Mouse (Mus musculus) ES-E14 (cell line): ENCODE results near the gene Nr4a2. TPM values are rescaled to one million over a fixed set of nuclear protein-coding genes. Genes with fewer than 3 reads are reported as not detected.

Experiments used
- DNase-seq: peaks from one replicate; pipeline ENCODE4 v3.0.0-alpha.2; 2013; ENCODE audit warnings: low read depth, low spot score
- H3K27ac ChIP-seq: 2 replicates; pipeline ENCODE4 v1.5.1; 2012; ENCODE audit warnings: low read depth, mild to moderate bottlenecking, low read length, moderate library complexity, mixed read lengths; ENCODE audit not compliant: poor library complexity, insufficient read depth, severe bottlenecking
- H3K36me3 ChIP-seq: 2 replicates; pipeline ENCODE4 v1.6.1; 2012; ENCODE audit warnings: mild to moderate bottlenecking, low read length, moderate library complexity, mixed read lengths; ENCODE audit not compliant: control insufficient read depth, poor library complexity, insufficient read depth, severe bottlenecking
- H3K4me1 ChIP-seq, 2 experiments: fragments of 150-350 bp in 1 of 2; sonication (generic) in 1 of 2; 2 replicates each; pipeline ENCODE4 v1.6.1; 2012; ENCODE audit warnings: low read length in 2 of 2, mild to moderate bottlenecking in 1 of 2, mixed read lengths in 1 of 2; ENCODE audit not compliant: control insufficient read depth in 2 of 2, insufficient read depth in 2 of 2, poor library complexity in 1 of 2
- H3K4me3 ChIP-seq, 2 experiments: fragments of 150-350 bp in 1 of 2; sonication (generic) in 1 of 2; 2 replicates each; pipeline ENCODE4 v1.5.1; 2012; ENCODE audit warnings: low read length in 2 of 2, low read depth in 1 of 2, mild to moderate bottlenecking in 1 of 2, mixed read lengths in 1 of 2; ENCODE audit not compliant: insufficient read depth in 1 of 2, poor library complexity in 1 of 2, severe bottlenecking in 1 of 2
- H3K9ac ChIP-seq: 2 replicates; pipeline ENCODE4 v1.6.1; 2012; ENCODE audit warnings: low read depth, mild to moderate bottlenecking, low read length, mixed read lengths; ENCODE audit not compliant: poor library complexity, insufficient read depth, severe bottlenecking
- H3K9me3 ChIP-seq: fragments of 150-350 bp; sonication (generic); 2 replicates; pipeline ENCODE4 v1.6.1; 2012; ENCODE audit warnings: low read depth, mild to moderate bottlenecking, low read length; ENCODE audit not compliant: control insufficient read depth, insufficient read depth
- CHD2 ChIP-seq: IDR thresholded peaks from 2 replicates; pipeline ENCODE4 v1.6.1; 2014; ENCODE audit warnings: mild to moderate bottlenecking, low read depth, low read length, inconsistent platforms
- HCFC1 ChIP-seq: IDR thresholded peaks from 2 replicates; pipeline ENCODE4 v1.6.1; 2012; ENCODE audit warnings: low read length, inconsistent platforms, borderline replicate concordance; ENCODE audit not compliant: insufficient read depth
- MAFK ChIP-seq: IDR thresholded peaks from 2 replicates; pipeline ENCODE4 v1.6.1; 2014; ENCODE audit warnings: mild to moderate bottlenecking, low read depth, low read length, inconsistent platforms; ENCODE audit not compliant: insufficient read depth
- ZC3H11A ChIP-seq: IDR thresholded peaks from 2 replicates; pipeline ENCODE4 v1.6.1; 2012; ENCODE audit warnings: low read depth, mild to moderate bottlenecking, inconsistent platforms, low read length, borderline replicate concordance
- ZNF384 ChIP-seq: IDR thresholded peaks from 2 replicates; pipeline ENCODE4 v1.6.1; 2012; ENCODE audit warnings: low read depth, low read length, inconsistent platforms
- in situ Hi-C, 2 experiments: fragments of 600-800 bp; cut with MboI; formaldehyde crosslinking; loops; one replicate each; pipeline ENCODE4 v1.15.1; 2025; ENCODE audit warnings: low sequenced_read_pairs in 2 of 2, inconsistent platforms in 1 of 2; ENCODE audit not compliant: unreplicated experiment in 2 of 2
- total RNA-seq: library from RNA; depleted of rRNA; stranded (reverse); fragments of 300-350 nt; gene quantifications from 2 replicates; pipeline ENCODE4 v1.2.3, GENCODE M21; 2012; rRNA removed

The Nr4a2 gene
- total RNA-seq: 0.45 and 0.48 TPM in 2 replicates

DNA sequence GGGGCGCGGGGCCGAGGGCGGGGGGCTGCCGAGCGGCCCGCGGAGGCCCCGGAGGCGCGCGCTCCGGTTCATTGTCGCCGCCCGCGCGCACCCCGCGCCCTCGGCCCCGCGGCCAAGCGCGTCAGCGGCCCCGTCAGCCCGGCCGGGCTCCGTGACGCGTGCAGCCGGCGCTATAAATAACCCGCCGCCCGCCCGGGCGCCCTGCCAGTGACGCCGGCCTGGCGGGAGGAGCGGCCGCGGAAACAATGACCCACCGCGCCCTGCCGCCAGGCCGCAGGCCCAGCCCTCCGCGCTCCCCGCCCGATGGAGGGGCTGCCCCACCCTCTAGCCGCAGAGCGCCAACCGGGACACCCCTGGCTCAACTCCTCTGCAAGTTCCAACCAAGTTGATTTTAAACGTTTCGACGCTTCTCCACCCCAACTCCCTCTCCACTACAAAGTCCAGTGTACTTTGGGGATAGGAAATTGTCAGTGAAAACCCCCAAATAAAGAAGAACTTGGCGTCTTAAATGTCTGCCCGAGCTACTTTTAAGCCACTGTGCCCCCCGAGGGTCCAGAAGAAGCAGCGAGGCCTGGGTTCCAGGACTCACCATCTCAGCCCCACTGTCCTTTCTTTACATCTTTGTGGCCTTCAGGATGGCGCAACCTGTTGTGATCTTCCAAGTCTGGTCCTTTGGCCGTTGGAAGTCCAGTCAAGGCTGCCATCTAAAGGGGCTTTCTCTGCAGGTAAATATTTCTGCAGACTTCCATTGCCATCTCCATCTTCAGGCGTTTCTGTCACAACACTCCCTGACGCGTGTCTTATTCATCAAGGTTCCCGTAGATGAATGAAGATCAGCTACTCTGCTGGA, at the start of gene Nr4a2:
TSS of gene Nr4a2 (minus strand) at position 13 of the 850 bp plus-strand sequence.
- in situ Hi-C loops: no loop called here
- Histone ChIP-seq H3K4me1 (no peaks in the 10 kb centered on the region), H3K36me3 (no peaks in the 10 kb centered on the region), H3K9ac (peak within 1 kb of the TSS; percentile 97), H3K9me3 (no peaks in the 10 kb centered on the region), H3K4me3 (peak within 1 kb of the TSS; percentile 81 to 92), H3K27ac (no peak within 1 kb of the TSS)
- no peak for TF ChIP-seq ZNF384
- no peak for TF ChIP-seq MAFK
- no peak for TF ChIP-seq ZC3H11A
- peak; percentile 46; the same call in 1 of the 2 replicates for TF ChIP-seq HCFC1
- no peak for TF ChIP-seq CHD2
- DNase-seq: no peak

DNA sequence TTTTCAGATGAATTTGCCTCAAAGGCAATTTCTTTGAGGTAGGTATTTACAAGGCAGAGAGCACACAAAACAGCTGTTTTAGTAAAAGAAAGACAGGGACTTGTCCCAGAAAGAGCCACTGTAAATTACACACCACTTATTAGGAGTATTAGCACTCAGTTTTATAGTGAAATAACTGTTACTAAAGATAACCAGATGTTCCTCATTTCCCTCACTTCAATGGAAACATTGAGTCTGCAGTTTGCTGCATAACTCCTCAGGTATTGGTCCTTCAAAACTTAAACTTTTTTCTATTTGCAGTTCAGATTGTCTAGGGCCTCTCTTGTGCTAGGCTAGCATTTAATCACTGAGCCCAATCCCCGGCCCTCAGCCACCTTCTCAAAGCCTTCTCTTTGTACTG, 41.6 kb upstream of the Nr4a2 start:
- no peaks in the 10 kb centered on the region for H3K4me1 ChIP-seq
- H3K27ac ChIP-seq: no peak overlapping the region
- H3K9me3 ChIP-seq: no peaks in the 10 kb centered on the region
- in situ Hi-C loops: no loop called here
- DNase-seq: no peak
- H3K9ac ChIP-seq: no peak overlapping the region
- no peak overlapping the region for H3K4me3 ChIP-seq
- TF ChIP-seq HCFC1 (no peak), CHD2 (no peak), ZC3H11A (no peak), MAFK (no peak), ZNF384 (no peak)
- H3K36me3 ChIP-seq: no peaks in the 10 kb centered on the region

- no peak for TF ChIP-seq HCFC1
- no peak for TF ChIP-seq CHD2
- TF ChIP-seq MAFK: no peak
- no peak for TF ChIP-seq ZC3H11A
- TF ChIP-seq ZNF384: no peak
- no peak for DNase-seq
- no peaks in the 10 kb centered on the region for H3K36me3 ChIP-seq
Observed at GRCm38 (mm10) chr2:57156814-57157213, 33.0 kb upstream of the Nr4a2 start.

DNA sequence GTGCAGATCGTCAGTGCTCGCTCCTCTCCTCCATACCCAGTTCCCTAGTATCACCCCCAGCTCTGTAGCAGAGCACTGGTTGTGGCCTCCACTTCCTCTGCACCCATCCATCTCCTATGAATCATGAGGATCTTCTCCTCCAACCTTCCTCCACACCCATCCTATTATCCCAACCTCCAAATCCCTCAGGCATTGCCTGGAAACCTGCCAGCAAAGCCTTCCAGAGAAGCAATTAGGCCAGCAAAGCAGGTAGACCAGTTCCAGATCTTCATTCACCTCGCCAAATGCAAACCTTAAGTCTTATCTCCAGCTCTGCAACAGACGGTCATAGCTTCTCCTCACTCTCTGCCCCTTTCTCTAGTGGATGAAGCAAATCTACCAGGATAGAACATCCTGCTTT, 26.0 kb upstream of the Nr4a2 start:
- DNase-seq: no peak
- no peak overlapping the region for H3K9ac ChIP-seq
- no peaks in the 10 kb centered on the region for H3K9me3 ChIP-seq
- no peaks in the 10 kb centered on the region for H3K36me3 ChIP-seq
- no peak overlapping the region for H3K27ac ChIP-seq
- TF ChIP-seq ZC3H11A (no peak), MAFK (no peak), ZNF384 (no peak), CHD2 (no peak), HCFC1 (no peak)
- no peaks in the 10 kb centered on the region for H3K4me1 ChIP-seq
- in situ Hi-C loops: no loop called here
- no peak overlapping the region for H3K4me3 ChIP-seq

More at GRCm38 (mm10) chr2:57156814-57157213, 33.0 kb upstream of the Nr4a2 start:
- Histone ChIP-seq H3K9ac (no peak overlapping the region), H3K9me3 (no peaks in the 10 kb centered on the region), H3K4me3 (no peak overlapping the region), H3K4me1 (no peaks in the 10 kb centered on the region), H3K27ac (no peak overlapping the region)
- in situ Hi-C loops: no loop called here

GRCm38 (mm10) chr2:57148231-57148630, 24.4 kb upstream of the Nr4a2 start:
- no peaks in the 10 kb centered on the region for H3K36me3 ChIP-seq
- DNase-seq: no peak
- no peaks in the 10 kb centered on the region for H3K4me1 ChIP-seq
- in situ Hi-C loops: no loop called here
- no peaks in the 10 kb centered on the region for H3K9me3 ChIP-seq
- no peak overlapping the region for H3K4me3 ChIP-seq
- H3K9ac ChIP-seq: no peak overlapping the region
- no peak overlapping the region for H3K27ac ChIP-seq
- no peak for TF ChIP-seq ZC3H11A
- TF ChIP-seq ZNF384: no peak
- TF ChIP-seq HCFC1: no peak
- no peak for TF ChIP-seq CHD2
- TF ChIP-seq MAFK: no peak
